Mouse (Mus musculus) adipocyte (in vitro differentiated cells): ENCODE measurements around the gene Cdhr4.

Source experiments
- DNase-seq: peaks from one replicate; pipeline ENCODE4 v3.0.0-alpha.2; 2016; ENCODE audit warnings: low spot score

Gene Cdhr4

DNA sequence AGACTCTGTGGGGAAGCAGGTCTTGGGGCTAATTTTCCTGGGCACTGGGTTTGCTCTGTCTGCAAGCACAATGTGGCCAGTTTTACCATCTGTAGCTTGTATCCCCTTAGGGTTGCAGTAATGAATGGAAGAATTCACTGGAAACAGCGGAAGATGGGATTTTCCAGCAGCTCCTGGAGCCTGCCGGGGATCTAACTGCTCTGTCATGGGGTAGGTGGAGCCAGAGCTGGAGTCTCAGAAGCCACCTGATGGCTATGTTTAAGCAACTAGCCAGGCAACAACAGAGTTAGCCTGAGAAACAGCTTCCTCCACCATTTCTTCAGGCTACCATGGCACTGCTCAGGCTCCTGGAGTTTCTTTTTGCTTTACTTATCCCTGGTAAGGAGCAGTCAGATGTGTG, at the start of gene Cdhr4:
TSS of gene Cdhr4 (plus strand) at position 301 of the 400 bp plus-strand sequence.
- no peak for DNase-seq

DNA sequence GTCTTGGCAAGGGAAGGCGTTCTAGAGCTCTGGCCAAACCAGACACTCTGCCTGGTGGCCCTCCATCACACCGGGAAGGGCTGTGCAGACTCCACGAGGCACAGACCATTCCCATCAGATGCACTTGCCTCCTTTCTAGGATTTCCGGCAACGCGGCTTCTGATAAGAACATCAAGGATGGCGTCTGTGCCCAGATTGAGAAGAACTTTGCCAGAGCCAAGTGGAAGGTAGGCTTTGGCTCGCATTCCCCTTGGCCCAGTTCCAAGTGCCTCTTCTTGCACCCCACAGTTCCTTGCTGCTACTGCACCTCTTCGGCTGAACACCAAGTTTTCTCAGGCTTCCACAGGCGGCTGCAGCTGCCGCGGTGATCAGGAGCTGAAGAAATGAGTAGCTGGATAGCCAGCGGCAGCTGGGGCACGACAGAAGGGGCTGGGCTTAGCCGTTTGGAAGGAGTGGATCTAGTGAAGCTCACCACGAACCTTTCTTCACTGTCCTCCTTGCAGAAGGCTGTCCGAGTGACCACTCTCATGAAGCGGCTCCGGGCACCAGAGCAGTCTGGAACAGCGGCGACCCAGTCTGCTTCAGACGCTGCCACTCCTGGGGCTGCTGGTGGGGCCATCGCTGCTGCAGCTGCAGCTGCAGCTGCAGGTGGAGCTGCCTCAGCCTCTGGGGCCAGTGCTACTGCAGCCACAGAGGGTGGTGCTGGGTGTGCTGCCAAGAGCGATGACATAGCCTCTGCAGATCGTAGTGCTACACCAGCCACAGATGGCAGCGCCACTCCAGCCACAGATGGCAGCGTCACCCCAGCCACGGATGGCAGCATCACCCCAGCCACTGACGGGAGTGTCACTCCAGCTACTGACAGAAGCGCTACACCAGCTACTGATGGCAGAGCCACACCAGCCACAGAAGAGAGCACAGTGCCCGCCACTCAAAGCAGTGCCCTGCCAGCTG, 44.8 kb upstream of the Cdhr4 start:
- no peak for DNase-seq

- no peak for DNase-seq
These were observed 42.9 kb upstream of the Cdhr4 start for GRCm38 (mm10) chr9:107949184-107949921.

DNA sequence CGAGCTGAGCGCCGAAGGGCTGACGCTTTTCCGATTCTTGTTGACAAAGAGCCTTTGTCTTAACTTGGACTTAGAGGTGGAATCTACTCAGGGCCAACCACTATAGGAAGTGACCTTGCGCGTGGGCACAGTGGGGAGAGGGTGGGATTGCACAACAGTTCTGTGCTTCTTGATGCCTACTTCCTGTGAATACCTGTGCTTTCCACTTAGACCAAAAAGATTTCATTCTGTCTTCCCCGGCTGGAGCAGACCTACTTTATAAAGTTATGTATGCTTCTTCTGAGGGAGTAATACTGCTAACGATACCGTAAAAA, 42.4 kb upstream of the Cdhr4 start, which contains the start of gene Traip:
TSS of gene Traip (plus strand) at position 215 of the 314 bp plus-strand sequence.
- DNase-seq: no peak

GRCm38 (mm10) chr9:107950460-107951355, 41.6 kb upstream of the Cdhr4 start:
- DNase-seq: peak; percentile 95

GRCm38 (mm10) chr9:107955613-107956289, 36.5 kb upstream of the Cdhr4 start:
- peak; percentile 80 for DNase-seq

GRCm38 (mm10) chr9:107957141-107957540, 35.2 kb upstream of the Cdhr4 start:
- DNase-seq: no peak

- DNase-seq: no peak
These were observed 32.4 kb upstream of the Cdhr4 start for GRCm38 (mm10) chr9:107959896-107960295.

DNA sequence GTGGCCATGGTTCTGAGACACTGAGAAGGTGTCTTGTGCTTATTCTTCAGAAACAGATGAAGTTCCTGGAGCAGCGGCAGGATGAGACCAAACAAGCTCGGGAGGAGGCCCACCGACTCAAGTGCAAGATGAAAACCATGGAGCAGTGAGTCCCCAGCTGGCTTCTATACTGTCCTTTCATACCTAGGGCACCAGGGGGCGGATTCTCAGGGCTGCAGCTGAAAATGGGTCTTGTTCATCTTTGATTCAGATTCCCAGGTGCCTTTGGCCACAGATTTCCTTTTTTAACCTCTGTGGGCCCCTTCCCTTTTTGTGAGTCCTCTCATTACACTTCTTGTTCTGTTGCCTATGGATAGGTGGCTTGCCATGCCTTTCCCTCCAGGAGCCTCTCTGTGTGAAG, 31.4 kb upstream of the Cdhr4 start:
- no peak for DNase-seq

- no peak for DNase-seq
These were observed 30.9 kb upstream of the Cdhr4 start for GRCm38 (mm10) chr9:107961351-107961762.

DNA sequence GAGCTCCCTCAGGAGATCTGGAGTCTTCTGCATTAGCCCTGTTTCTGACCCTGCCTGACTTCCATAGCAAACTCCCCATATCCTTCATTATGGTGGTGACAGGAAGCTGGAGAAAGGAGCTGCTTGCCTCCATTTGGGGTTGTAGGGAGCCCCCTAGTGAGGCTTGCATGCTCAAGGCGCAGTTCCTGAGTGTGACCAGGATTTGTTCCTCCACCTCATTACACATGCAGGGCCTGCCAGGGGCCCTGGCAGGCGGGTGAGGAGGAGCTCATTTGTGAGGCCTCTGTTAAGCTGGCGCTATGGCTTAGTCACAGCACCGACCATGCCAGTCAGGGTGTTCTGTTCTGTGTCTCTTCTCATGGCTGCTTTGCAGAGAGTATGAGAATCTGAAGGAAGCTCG, 30.4 kb upstream of the Cdhr4 start:
- DNase-seq: peak; percentile 59

GRCm38 (mm10) chr9:107962916-107963315, 29.4 kb upstream of the Cdhr4 start:
- DNase-seq: no peak

GRCm38 (mm10) chr9:107963700-107964099, 28.6 kb upstream of the Cdhr4 start:
- DNase-seq: peak; percentile 94

- DNase-seq: no peak
These were observed 27.6 kb upstream of the Cdhr4 start for GRCm38 (mm10) chr9:107964681-107965080.

- DNase-seq: no peak
These were observed 25.6 kb upstream of the Cdhr4 start for GRCm38 (mm10) chr9:107966676-107967075.

GRCm38 (mm10) chr9:107967437-107967836, 24.9 kb upstream of the Cdhr4 start:
- no peak for DNase-seq

GRCm38 (mm10) chr9:107968531-107968930, 23.8 kb upstream of the Cdhr4 start:
- DNase-seq: no peak

DNA sequence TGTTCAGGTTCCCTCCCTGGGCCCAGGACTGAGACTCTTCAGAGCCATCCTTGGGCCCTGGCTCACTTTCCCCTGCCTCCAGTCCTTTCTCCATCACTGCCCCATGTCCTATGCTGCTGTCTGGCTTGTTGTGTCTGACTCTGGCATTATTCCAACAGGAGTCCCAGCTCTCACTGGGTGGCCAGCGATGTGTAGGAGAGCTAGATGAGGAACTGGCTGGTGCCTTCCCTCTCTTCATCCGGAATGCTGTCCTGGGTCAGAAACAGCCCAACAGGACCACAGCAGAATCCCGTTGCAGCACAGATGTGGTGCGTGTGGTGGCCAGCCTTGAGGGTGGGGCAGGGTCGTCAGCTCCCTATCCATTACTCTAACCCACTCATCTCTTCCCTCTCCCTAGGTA, 22.0 kb upstream of the Cdhr4 start:
- no peak for DNase-seq

DNA sequence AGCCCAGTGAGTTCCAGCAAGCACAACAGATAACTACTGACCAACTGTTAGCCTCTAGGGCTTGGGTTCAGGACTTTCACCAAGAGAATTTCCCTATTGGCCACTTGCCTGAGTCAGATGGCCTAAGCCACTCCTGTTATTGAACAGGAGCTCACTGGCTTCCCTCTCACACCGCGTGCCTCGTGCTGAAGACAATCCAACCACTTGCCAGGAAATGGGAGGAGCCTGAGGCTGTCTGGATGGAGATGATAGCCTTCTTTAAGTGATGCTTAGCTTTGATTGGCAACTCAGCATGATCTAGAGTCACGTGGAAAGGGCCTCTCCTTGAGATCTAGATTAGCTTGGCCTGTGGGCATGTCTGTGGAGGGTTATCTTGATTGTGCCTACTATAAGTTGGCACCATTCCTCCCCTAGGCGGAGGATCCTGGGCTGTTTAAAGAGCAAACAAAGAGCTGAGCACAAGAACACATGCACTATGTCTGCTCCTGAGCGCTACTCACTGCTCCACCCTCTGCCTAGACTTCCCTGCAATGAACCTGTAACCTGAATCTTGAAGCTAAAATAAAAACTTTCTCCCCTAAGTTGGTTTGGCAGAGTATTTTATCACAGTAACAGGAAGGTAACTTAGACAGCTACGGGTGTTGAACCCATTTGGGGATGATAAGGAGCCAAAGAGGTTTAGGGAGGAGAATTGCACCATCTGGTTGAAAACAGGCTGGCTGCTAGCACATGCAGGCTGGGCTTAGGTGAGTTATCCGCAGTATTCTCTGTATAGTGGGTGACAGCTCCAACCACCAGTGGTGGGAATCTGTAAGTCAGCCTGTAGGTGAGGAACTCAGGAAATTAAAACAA, 20.4 kb upstream of the Cdhr4 start:
- peak; percentile 18 for DNase-seq

GRCm38 (mm10) chr9:107974491-107975171, 17.7 kb upstream of the Cdhr4 start:
- no peak for DNase-seq
